Mouse (Mus musculus) liver, embryonic 14.5 days (tissue): ENCODE measurements around the gene Slc5a8. TPM values are rescaled to one million over a fixed set of nuclear protein-coding genes. Genes with fewer than 3 reads are reported as not detected.

Source experiments
- ATAC-seq: fragments of 200-750 bp; cut with Nextera tagmentation; 2 replicates; pipeline ENCODE4 v1.8.0; 2017; ENCODE audit warnings: moderate number of reproducible peaks, mild to moderate bottlenecking, moderate library complexity; ENCODE audit not compliant: insufficient read depth
- DNase-seq, 3 experiments: peaks; one replicate each; pipeline ENCODE4 v3.0.0-alpha.2; 2012 to 2013; ENCODE audit warnings: low read depth in 3 of 3, low spot score in 3 of 3
- H3K27ac ChIP-seq: fragments of 300-500 bp; sonication (generic); 2 replicates; pipeline ENCODE4 v1.5.1; 2014; ENCODE audit warnings: moderate library complexity, mild to moderate bottlenecking, control low read depth, inconsistent platforms
- H3K27me3 ChIP-seq: fragments of 300-500 bp; sonication (generic); 2 replicates; pipeline ENCODE4 v1.6.1; 2014; ENCODE audit warnings: mild to moderate bottlenecking, low read length, moderate library complexity; ENCODE audit not compliant: control insufficient read depth, insufficient read depth
- H3K36me3 ChIP-seq: fragments of 300-500 bp; sonication (generic); replicated peaks from 2 replicates; pipeline ENCODE4 v1.6.1; 2014; ENCODE audit warnings: low read depth; ENCODE audit not compliant: control insufficient read depth, insufficient read depth
- H3K4me1 ChIP-seq, 2 experiments: fragments of 200-500 bp in 1 of 2; fragments of 300-500 bp in 1 of 2; sonication (generic) in 1 of 2; replicated peaks; 2 replicates each; pipeline ENCODE4 v1.6.1; 2012 to 2014; ENCODE audit warnings: antibody characterized with exemption in 1 of 2, inconsistent platforms in 1 of 2, low read length in 1 of 2; ENCODE audit not compliant: control insufficient read depth in 2 of 2, insufficient read depth in 2 of 2
- H3K4me2 ChIP-seq: fragments of 300-500 bp; sonication (generic); 2 replicates; pipeline ENCODE4 v1.6.1; 2014; ENCODE audit warnings: low read depth, mild to moderate bottlenecking, control low read depth, moderate library complexity
- H3K4me3 ChIP-seq, 2 experiments: fragments of 200-500 bp in 1 of 2; fragments of 300-500 bp in 1 of 2; sonication (generic) in 1 of 2; 2 replicates each; pipeline ENCODE4 v1.5.1; 2012 to 2014; ENCODE audit warnings: low read depth in 2 of 2, low read length in 2 of 2, mild to moderate bottlenecking in 2 of 2, control low read depth in 1 of 2, inconsistent platforms in 1 of 2, moderate library complexity in 1 of 2; ENCODE audit not compliant: insufficient read depth in 1 of 2
- H3K9ac ChIP-seq: fragments of 300-500 bp; sonication (generic); replicated peaks from 2 replicates; pipeline ENCODE4 v1.6.1; 2014; ENCODE audit warnings: mild to moderate bottlenecking, control low read depth, moderate library complexity
- H3K9me3 ChIP-seq: fragments of 300-500 bp; sonication (generic); 2 replicates; pipeline ENCODE4 v1.6.1; 2016; ENCODE audit warnings: low read length, mixed read lengths; ENCODE audit not compliant: control insufficient read depth
- CTCF ChIP-seq: IDR thresholded peaks from 2 replicates; pipeline ENCODE4 v1.5.1; 2016; ENCODE audit warnings: antibody characterized with exemption, low read depth, control low read depth
- EP300 ChIP-seq: IDR thresholded peaks from 2 replicates; pipeline ENCODE4 v1.6.1; 2016; ENCODE audit warnings: antibody characterized with exemption, low read depth
- WGBS: fragments of 180-500 bp; shearing (Covaris S2); extraction: QIAGEN DNeasy Blood & Tissue Kit; methylation state at CpG from one replicate; pipeline ENCODE4 v1.1.7; 2014; ENCODE audit not compliant: insufficient replicate concordance; 5-methylcytosine and 5-hydroxymethylcytosine counted together
- polyA plus RNA-seq, 2 experiments: library from polyadenylated mRNA; depleted of rRNA in 1 of 2; stranded (reverse) in 1 of 2; unstranded in 1 of 2; fragments of >200 nt; fragmentation: Nextera tagmentation in 1 of 2; extraction: Ambion mirVana in 1 of 2; gene quantifications; 2 replicates each; pipeline versions ENCODE4 v1.2.1 to v1.2.3; 2012 to 2014

Gene Slc5a8
- polyA plus RNA-seq, 2 experiments, result 0.01 TPM; not detected in 1

GRCm38 (mm10) chr10:88884836-88885235, 956 bp upstream of the Slc5a8 start:
- WGBS, result 58% methylated on average over 6 of the region's 6 CpGs

GRCm38 (mm10) chr10:88886114-88886513, 322 bp downstream of the Slc5a8 start:
- no peak for TF ChIP-seq CTCF
- H3K27me3 ChIP-seq, result peaks cover 18% of the 10 kb centered on the region

More at GRCm38 (mm10) chr10:88884836-88885235, 956 bp upstream of the Slc5a8 start:
- Histone ChIP-seq H3K27ac (no peak overlapping the region), H3K27me3 (peaks cover 18% of the 10 kb centered on the region), H3K36me3 (no peaks in the 10 kb centered on the region), H3K4me1 (no peaks in the 10 kb centered on the region), H3K4me2 (no peak overlapping the region), H3K9me3 (no peaks in the 10 kb centered on the region), H3K4me3 (no peak overlapping the region), H3K9ac (no peak overlapping the region)
- ATAC-seq, result no peak
- DNase-seq, result no peak
- TF ChIP-seq EP300, result no peak
- TF ChIP-seq CTCF, result peak; percentile 34

DNA sequence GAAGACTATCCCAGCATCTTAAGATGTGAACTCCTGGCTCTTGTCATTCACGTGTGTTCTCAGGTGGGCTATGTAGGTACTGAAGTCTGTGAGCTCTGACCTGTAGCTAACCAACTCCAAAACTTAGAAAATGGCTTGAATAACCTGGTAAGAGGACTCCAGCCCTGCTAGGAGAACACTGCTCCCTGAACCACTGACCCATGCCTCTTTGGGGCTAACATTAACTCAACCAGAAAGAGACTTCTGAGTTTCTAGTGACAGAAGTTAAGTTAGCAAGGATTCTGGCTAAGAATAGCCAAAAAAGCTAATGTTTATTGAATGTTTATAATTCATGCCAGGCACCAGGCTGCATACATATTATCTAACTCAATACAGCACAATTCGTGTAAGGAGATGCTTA, 2.6 kb downstream of the Slc5a8 start:
- no peak overlapping the region for H3K9ac ChIP-seq
- H3K4me1 ChIP-seq, result no peaks in the 10 kb centered on the region
- no peaks in the 10 kb centered on the region for H3K9me3 ChIP-seq
- H3K4me3 ChIP-seq, result no peak overlapping the region
- 39% methylated on average over 2 of the region's 2 CpGs for WGBS
- H3K4me2 ChIP-seq, result no peak overlapping the region
- DNase-seq, result no peak
- no peak for TF ChIP-seq CTCF
- no peak for TF ChIP-seq EP300
- peaks cover 18% of the 10 kb centered on the region for H3K27me3 ChIP-seq
- H3K27ac ChIP-seq, result no peak overlapping the region
- no peaks in the 10 kb centered on the region for H3K36me3 ChIP-seq
- ATAC-seq, result no peak

More at GRCm38 (mm10) chr10:88886114-88886513, 322 bp downstream of the Slc5a8 start:
- 8% methylated on average over 32 of the region's 32 CpGs for WGBS
- DNase-seq (no peak), ATAC-seq (no peak)
- Histone ChIP-seq H3K4me3 (no peak overlapping the region), H3K4me1 (no peaks in the 10 kb centered on the region), H3K9me3 (no peaks in the 10 kb centered on the region), H3K4me2 (no peak overlapping the region), H3K27ac (no peak overlapping the region), H3K36me3 (no peaks in the 10 kb centered on the region), H3K9ac (no peak overlapping the region)

DNA sequence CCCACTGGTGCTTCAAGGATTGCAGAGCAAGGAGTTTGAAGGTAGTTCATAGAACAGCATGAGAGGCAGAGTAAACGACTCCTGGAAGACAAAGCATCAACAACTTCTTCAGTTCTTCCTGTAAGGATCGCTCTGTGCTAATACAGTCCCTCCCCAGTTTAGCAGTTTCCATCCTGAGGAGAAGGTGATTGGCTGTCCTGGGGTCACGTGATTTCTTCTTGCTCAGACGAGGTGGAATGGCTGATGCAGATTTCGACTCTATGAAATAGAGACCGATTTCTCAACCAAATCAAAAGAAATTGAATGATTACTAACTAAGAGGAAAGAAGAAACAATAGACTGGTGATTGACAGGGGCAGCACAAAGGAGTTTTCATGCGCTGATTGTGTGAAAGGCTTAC, 5.6 kb downstream of the Slc5a8 start:
- Histone ChIP-seq H3K4me3 (no peak overlapping the region), H3K9me3 (no peaks in the 10 kb centered on the region), H3K27ac (no peak overlapping the region), H3K9ac (no peak overlapping the region), H3K27me3 (peaks cover 2% of the 10 kb centered on the region), H3K4me2 (no peak overlapping the region), H3K36me3 (no peaks in the 10 kb centered on the region), H3K4me1 (no peaks in the 10 kb centered on the region)
- ATAC-seq, result no peak
- WGBS, result 64% methylated on average over 7 of the region's 7 CpGs
- TF ChIP-seq EP300 (no peak), CTCF (no peak)
- DNase-seq, result no peak

DNA sequence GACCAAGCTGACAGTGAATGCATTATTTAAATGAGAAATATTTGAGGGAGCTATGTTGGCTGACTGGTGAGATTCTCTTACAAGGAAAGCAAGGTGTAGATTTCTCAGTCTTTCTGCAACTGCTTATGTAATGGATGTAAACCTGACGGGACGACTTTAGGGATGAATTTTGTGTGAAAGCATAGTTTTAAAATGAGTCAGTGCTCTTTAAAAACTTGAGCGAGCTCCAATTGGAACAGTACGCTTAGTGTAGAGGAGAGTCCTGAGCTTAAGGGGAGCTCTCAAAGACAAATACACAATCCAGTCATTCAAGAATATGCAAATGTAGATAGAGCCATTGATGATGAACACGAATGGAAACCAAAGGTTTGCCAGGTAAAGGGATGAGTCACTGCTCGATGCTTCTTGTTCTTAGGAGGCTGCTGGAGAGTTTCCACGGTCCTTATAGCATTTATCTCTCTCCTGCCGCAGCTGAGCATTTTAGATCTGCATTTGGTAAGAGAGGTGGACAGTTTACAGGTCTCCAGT, 6.8 kb downstream of the Slc5a8 start:
- no peak for TF ChIP-seq CTCF
- no peak for TF ChIP-seq EP300
- ATAC-seq, result no peak
- no peaks in the 10 kb centered on the region for H3K27me3 ChIP-seq

More for the DNA sequence above, 6.8 kb downstream of the Slc5a8 start:
- Histone ChIP-seq H3K4me1 (no peaks in the 10 kb centered on the region), H3K9ac (no peak overlapping the region), H3K4me3 (no peak overlapping the region), H3K9me3 (no peaks in the 10 kb centered on the region), H3K4me2 (no peak overlapping the region), H3K27ac (no peak overlapping the region), H3K36me3 (no peaks in the 10 kb centered on the region)
- WGBS, result 64% methylated on average over 8 of the region's 8 CpGs
- no peak for DNase-seq
